Mouse (Mus musculus): ENCODE data around the gene Trim47. TPM values are rescaled to one million over a fixed set of nuclear protein-coding genes. Genes with fewer than 3 reads are reported as not detected.

Gene Trim47
- polyA plus RNA-seq, 2 experiments, result 25.1 to 25.5 TPM

DNA sequence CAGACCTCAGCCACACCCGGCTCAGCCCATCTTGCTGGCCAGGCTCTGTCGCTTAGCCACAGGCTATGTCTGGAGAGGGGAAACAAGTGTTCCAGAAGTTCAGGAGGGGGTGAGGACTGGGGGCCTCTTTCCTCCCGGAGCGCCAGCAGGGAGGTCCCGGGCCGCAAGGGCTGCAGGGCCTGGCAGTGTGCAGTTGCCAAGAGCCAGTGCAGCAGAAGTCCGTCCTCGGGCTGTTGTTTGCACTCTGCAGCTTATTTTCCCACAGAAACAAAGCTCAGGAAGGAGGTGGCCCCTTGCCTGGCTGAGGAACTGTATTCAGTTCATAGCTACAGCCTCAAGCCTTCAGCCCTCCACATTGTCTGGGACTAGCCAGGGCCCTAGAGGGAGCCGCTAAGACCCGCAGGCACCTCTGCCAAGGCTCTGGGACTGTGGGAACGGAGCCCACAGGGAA lies 25.1 kb downstream of the Trim47 start:
- no peaks in the 10 kb centered on the region for H3K9me3 ChIP-seq (ENCODE audit: control insufficient read depth, low read length)
- ATAC-seq (ENCODE audit: low FRiP score, low read depth) (peak; percentile 35; the same call in 1 of the 2 replicates), DNase-seq (ENCODE audit: low spot score) (peak; percentile 29)
- peak overlapping the region; percentile 47 for H3K9ac ChIP-seq (ENCODE audit: low read depth, low read length, severe bottlenecking)
- H3K4me3 ChIP-seq (replicated peaks; ENCODE audit: low read length), result no peak overlapping the region
- TF ChIP-seq POLR2A (IDR thresholded peaks at IDR 0.05; ENCODE audit: borderline replicate concordance, extremely low read depth, insufficient read depth, insufficient read length), result no peak
- H3K27ac ChIP-seq (replicated peaks; ENCODE audit: low read depth, low read length), result peak overlapping the region; percentile 87
- H3K4me1 ChIP-seq (ENCODE audit: control insufficient read depth, insufficient read depth, low read length), result peaks cover 42% of the 10 kb centered on the region
- whole genome bisulfite sequencing, result 18% methylated on average over 10 of the region's 11 CpGs
- no peaks in the 10 kb centered on the region for H3K36me3 ChIP-seq (ENCODE audit: control insufficient read depth, insufficient read depth, low read length)
- H3K27me3 ChIP-seq (ENCODE audit: control insufficient read depth, insufficient read depth, low read length), result peaks cover 5% of the 10 kb centered on the region
- no peak overlapping the region for H3K4me2 ChIP-seq (replicated peaks; ENCODE audit: low read depth, low read length, severe bottlenecking)

DNA sequence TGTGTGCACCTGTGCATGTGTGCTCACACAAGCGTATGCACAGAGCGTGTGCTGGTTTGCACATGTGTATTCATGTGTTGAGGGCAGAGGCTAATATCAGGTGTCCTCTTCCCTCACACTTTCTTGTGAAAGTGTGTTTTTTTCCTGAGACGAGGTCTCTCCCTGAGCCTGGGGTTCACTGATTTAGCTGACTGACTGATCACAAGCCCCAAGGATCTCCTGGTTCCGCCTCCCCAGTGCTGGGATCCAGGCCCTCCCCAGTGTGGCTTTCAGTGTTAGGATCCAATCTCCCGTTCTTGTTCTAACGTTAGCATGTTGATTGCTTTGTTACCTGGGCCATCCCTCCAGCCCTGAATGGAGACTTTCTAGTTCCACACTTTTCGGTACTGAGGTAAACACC lies 26.2 kb downstream of the Trim47 start:
- Histone ChIP-seq H3K9ac (ENCODE audit: low read depth, low read length, severe bottlenecking) (no peak overlapping the region), H3K36me3 (ENCODE audit: control insufficient read depth, insufficient read depth, low read length) (no peaks in the 10 kb centered on the region), H3K4me2 (replicated peaks; ENCODE audit: low read depth, low read length, severe bottlenecking) (no peak overlapping the region), H3K9me3 (ENCODE audit: control insufficient read depth, low read length) (no peaks in the 10 kb centered on the region), H3K4me3 (replicated peaks; ENCODE audit: low read length) (no peak overlapping the region), H3K27me3 (ENCODE audit: control insufficient read depth, insufficient read depth, low read length) (no peaks in the 10 kb centered on the region), H3K27ac (replicated peaks; ENCODE audit: low read depth, low read length) (no peak overlapping the region), H3K4me1 (ENCODE audit: control insufficient read depth, insufficient read depth, low read length) (peaks cover 36% of the 10 kb centered on the region)
- no peak for TF ChIP-seq POLR2A (IDR thresholded peaks at IDR 0.05; ENCODE audit: borderline replicate concordance, extremely low read depth, insufficient read depth, insufficient read length)
- ATAC-seq (ENCODE audit: low FRiP score, low read depth) (no peak), DNase-seq (ENCODE audit: low spot score) (no peak)
- 86% methylated on average over 7 of the region's 7 CpGs for WGBS

GRCm38 (mm10) chr11:116100385-116100784 lies 26.6 kb downstream of the Trim47 start:
- H3K27ac ChIP-seq (replicated peaks; ENCODE audit: low read depth, low read length), result no peak overlapping the region
- ATAC-seq (ENCODE audit: low FRiP score, low read depth), result peak; percentile 35; the same call in 1 of the 2 replicates

GRCm38 (mm10) chr11:116099462-116099861 lies 27.5 kb downstream of the Trim47 start:
- no peak overlapping the region for H3K9ac ChIP-seq (ENCODE audit: low read depth, low read length, severe bottlenecking)
- no peaks in the 10 kb centered on the region for H3K36me3 ChIP-seq (ENCODE audit: control insufficient read depth, insufficient read depth, low read length)
- H3K4me1 ChIP-seq (ENCODE audit: control insufficient read depth, insufficient read depth, low read length), result peaks cover 34% of the 10 kb centered on the region
- WGBS, result 91% methylated on average over 6 of the region's 6 CpGs
- H3K27me3 ChIP-seq (ENCODE audit: control insufficient read depth, insufficient read depth, low read length), result no peaks in the 10 kb centered on the region
- H3K4me2 ChIP-seq (replicated peaks; ENCODE audit: low read depth, low read length, severe bottlenecking), result no peak overlapping the region
- DNase-seq (ENCODE audit: low spot score) (no peak), ATAC-seq (ENCODE audit: low FRiP score, low read depth) (no peak)
- H3K4me3 ChIP-seq (replicated peaks; ENCODE audit: low read length), result no peak overlapping the region
- no peak for TF ChIP-seq POLR2A (IDR thresholded peaks at IDR 0.05; ENCODE audit: borderline replicate concordance, extremely low read depth, insufficient read depth, insufficient read length)
- no peaks in the 10 kb centered on the region for H3K9me3 ChIP-seq (ENCODE audit: control insufficient read depth, low read length)
- no peak overlapping the region for H3K27ac ChIP-seq (replicated peaks; ENCODE audit: low read depth, low read length)

More at GRCm38 (mm10) chr11:116100385-116100784, 26.6 kb downstream of the Trim47 start:
- DNase-seq (ENCODE audit: low spot score), result peak; percentile 53
- no peak overlapping the region for H3K4me2 ChIP-seq (replicated peaks; ENCODE audit: low read depth, low read length, severe bottlenecking)
- H3K4me1 ChIP-seq (ENCODE audit: control insufficient read depth, insufficient read depth, low read length), result peaks cover 36% of the 10 kb centered on the region
- no peaks in the 10 kb centered on the region for H3K9me3 ChIP-seq (ENCODE audit: control insufficient read depth, low read length)
- H3K36me3 ChIP-seq (ENCODE audit: control insufficient read depth, insufficient read depth, low read length), result no peaks in the 10 kb centered on the region
- no peak for TF ChIP-seq POLR2A (IDR thresholded peaks at IDR 0.05; ENCODE audit: borderline replicate concordance, extremely low read depth, insufficient read depth, insufficient read length)
- no peaks in the 10 kb centered on the region for H3K27me3 ChIP-seq (ENCODE audit: control insufficient read depth, insufficient read depth, low read length)
- H3K4me3 ChIP-seq (replicated peaks; ENCODE audit: low read length), result no peak overlapping the region
- no peak overlapping the region for H3K9ac ChIP-seq (ENCODE audit: low read depth, low read length, severe bottlenecking)
- 71% methylated on average over 6 of the region's 6 CpGs for WGBS

- H3K4me3 ChIP-seq (replicated peaks; ENCODE audit: low read length), result no peak overlapping the region
- H3K27me3 ChIP-seq (ENCODE audit: control insufficient read depth, insufficient read depth, low read length), result no peaks in the 10 kb centered on the region
- no peak overlapping the region for H3K9ac ChIP-seq (ENCODE audit: low read depth, low read length, severe bottlenecking)
- no peaks in the 10 kb centered on the region for H3K36me3 ChIP-seq (ENCODE audit: control insufficient read depth, insufficient read depth, low read length)
- TF ChIP-seq POLR2A (IDR thresholded peaks at IDR 0.05; ENCODE audit: borderline replicate concordance, extremely low read depth, insufficient read depth, insufficient read length), result no peak
- ATAC-seq (ENCODE audit: low FRiP score, low read depth) (no peak), DNase-seq (ENCODE audit: low spot score) (no peak)
- H3K4me1 ChIP-seq (ENCODE audit: control insufficient read depth, insufficient read depth, low read length), result peaks cover 28% of the 10 kb centered on the region
- no peak overlapping the region for H3K27ac ChIP-seq (replicated peaks; ENCODE audit: low read depth, low read length)
- whole genome bisulfite sequencing, result 73% methylated on average over 14 of the region's 14 CpGs
- no peak overlapping the region for H3K4me2 ChIP-seq (replicated peaks; ENCODE audit: low read depth, low read length, severe bottlenecking)
- no peaks in the 10 kb centered on the region for H3K9me3 ChIP-seq (ENCODE audit: control insufficient read depth, low read length)
Observed at GRCm38 (mm10) chr11:116098711-116099460, 28.1 kb downstream of the Trim47 start.

Measured in limb, embryonic 14.5 days (tissue).